Mouse (Mus musculus) layer of hippocampus, adult 18-20 months (tissue): ENCODE data around the gene Olfr1294. TPM values are rescaled to one million over a fixed set of nuclear protein-coding genes. Genes with fewer than 3 reads are reported as not detected.

ENCODE experiments used
- DNase-seq, 2 experiments: peaks; one replicate each; pipeline ENCODE4 v3.0.0; 2022; ENCODE audit warnings: low spot score in 2 of 2
- long read RNA-seq: library from polyadenylated mRNA; stranded (forward); transcript quantifications from one replicate; pipeline ENCODE4 v2.0.0, GENCODE M21; 2021
- total RNA-seq, 2 experiments: library from RNA; stranded (reverse); gene quantifications; 2 replicates each; pipeline ENCODE4 v1.2.3; 2021

Olfr1294 gene
- not detected for total RNA-seq
- long read RNA-seq = 0 reads

- DNase-seq = no peak
Measured at GRCm38 (mm10) chr2:111540191-111540590, at the start of gene Olfr1294. TSS of gene Olfr1294 (minus strand) at chr2:111540291.

GRCm38 (mm10) chr2:111569581-111569980 lies 29.5 kb upstream of the Olfr1294 start, which contains the start of gene Olfr1295:
TSS of gene Olfr1295 (minus strand) at chr2:111569681.
- no peak for DNase-seq

- no peak for DNase-seq
Measured at GRCm38 (mm10) chr2:111524903-111525302, 15.2 kb downstream of the Olfr1294 start, which contains the start of gene Olfr1293-ps. TSS of gene Olfr1293-ps (plus strand) at chr2:111525203.

- DNase-seq = no peak
Measured at GRCm38 (mm10) chr2:111517451-111517850, 22.6 kb downstream of the Olfr1294 start.

- DNase-seq = no peak
Measured at GRCm38 (mm10) chr2:111496880-111497279, 43.2 kb downstream of the Olfr1294 start, which contains the start of gene Olfr1291-ps1. TSS of gene Olfr1291-ps1 (plus strand) at chr2:111497180.

GRCm38 (mm10) chr2:111493729-111494128 lies 46.4 kb downstream of the Olfr1294 start, which contains the start of gene Olfr1290:
TSS of gene Olfr1290 (minus strand) at chr2:111493829.
- DNase-seq = no peak

Other genes starting within 250 kb of the Olfr1294 start
- gene Olfr1279, start 239.7 kb downstream of the Olfr1294 start, total RNA-seq = not detected
- gene Olfr1280, start 226.3 kb downstream of the Olfr1294 start, total RNA-seq = not detected
- not detected for gene Olfr1281, start 213.8 kb downstream of the Olfr1294 start, total RNA-seq
- not detected for gene Olfr1282, start 204.2 kb downstream of the Olfr1294 start, total RNA-seq
- gene Olfr1283, start 173.5 kb downstream of the Olfr1294 start, total RNA-seq = not detected
- not detected for gene Olfr1284, start 164.8 kb downstream of the Olfr1294 start, total RNA-seq
- gene Olfr1286, start 117.2 kb downstream of the Olfr1294 start, total RNA-seq = not detected
- not detected for gene Olfr1287, start 91.1 kb downstream of the Olfr1294 start, total RNA-seq
- not detected for gene Olfr1288, start 66.2 kb downstream of the Olfr1294 start, total RNA-seq
- gene Olfr1289, start 59.5 kb downstream of the Olfr1294 start, total RNA-seq = not detected
- gene Olfr1290, start 46.5 kb downstream of the Olfr1294 start, total RNA-seq = not detected
- gene Olfr1291-ps1, start 43.1 kb downstream of the Olfr1294 start, total RNA-seq = not detected
- gene Olfr1293-ps, start 15.1 kb downstream of the Olfr1294 start, total RNA-seq = not detected
- gene Olfr1295, start 29.4 kb upstream of the Olfr1294 start, total RNA-seq = not detected
- not detected for gene Olfr1297, start 86.2 kb upstream of the Olfr1294 start, total RNA-seq
- not detected for gene Olfr1298, start 108.9 kb upstream of the Olfr1294 start, total RNA-seq
- gene Olfr1299, start 121.1 kb upstream of the Olfr1294 start, total RNA-seq = not detected
- gene Olfr1301, start 210.7 kb upstream of the Olfr1294 start, total RNA-seq = not detected
- not detected for gene Olfr1302, start 237.1 kb upstream of the Olfr1294 start, total RNA-seq